Mouse (Mus musculus): ENCODE measurements around the gene Loxl3. TPM values are rescaled to one million over a fixed set of nuclear protein-coding genes. Genes with fewer than 3 reads are reported as not detected.

Gene Loxl3
- polyA plus RNA-seq, 1 experiment from 2014 or later: 5.9 TPM

DNA sequence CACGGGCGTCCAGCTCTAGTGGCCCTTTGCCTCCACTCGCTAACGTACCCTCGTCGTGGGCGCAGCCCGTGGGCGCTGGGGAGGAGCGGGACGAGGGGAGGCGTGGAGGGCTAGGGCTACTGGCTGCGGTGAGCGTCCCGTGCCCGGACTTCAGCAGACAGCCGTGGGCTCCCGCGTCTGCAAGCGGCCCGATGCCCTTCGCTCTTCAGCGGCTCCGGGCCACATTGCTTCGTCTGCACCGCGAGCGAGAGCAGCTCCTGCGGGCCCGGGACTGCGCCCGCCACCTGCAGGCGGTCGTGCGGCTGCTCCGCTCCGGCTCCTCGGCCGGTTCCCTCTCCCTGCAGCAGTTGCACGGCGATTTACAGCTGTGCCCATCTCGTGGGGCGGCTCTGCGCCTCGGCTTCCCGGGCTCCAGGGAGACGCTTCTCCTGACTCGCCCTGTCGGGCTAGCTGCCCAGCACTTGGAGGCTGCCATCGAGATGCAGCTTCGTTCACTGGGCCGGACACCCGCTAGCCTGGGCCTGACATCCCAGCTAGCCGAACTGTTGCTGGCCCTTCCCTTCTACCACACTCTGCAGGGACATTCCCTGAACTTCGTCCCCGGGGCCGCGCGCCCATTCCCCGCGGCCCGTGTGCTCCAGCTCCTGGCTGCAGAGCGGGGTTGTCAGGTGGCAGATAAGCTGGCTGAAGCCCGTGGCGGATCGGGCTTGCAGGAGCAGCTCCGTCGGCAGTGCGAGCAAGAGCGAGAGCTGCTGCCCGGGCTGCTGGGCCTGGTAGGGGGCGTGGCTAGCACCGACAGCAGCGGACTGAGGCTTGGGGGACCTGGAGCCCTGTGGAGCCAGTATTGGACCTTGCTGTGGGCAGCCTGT is 67.9 kb downstream of the Loxl3 start:
- ATAC-seq (ENCODE audit: low FRiP score): peak; percentile 80
- peaks cover 23% of the 10 kb centered on the region for H3K4me1 ChIP-seq (replicated peaks)
- H3K4me3 ChIP-seq: peak overlapping the region; percentile 80
- H3K9ac ChIP-seq: peak overlapping the region; percentile 92
- H3K9me3 ChIP-seq: no peaks in the 10 kb centered on the region
- WGBS: 1% methylated on average over 64 of the region's 74 CpGs
- H3K27ac ChIP-seq: peak overlapping the region; percentile 90
- H3K36me3 ChIP-seq: peaks cover 13% of the 10 kb centered on the region
- peak overlapping the region; percentile 98 for H3K4me2 ChIP-seq
- H3K27me3 ChIP-seq: peaks cover 3% of the 10 kb centered on the region; the same call in 1 of the 2 replicates

MicroRNAs within 50 kb of the gene (microRNA counts, 519-probe panel; counts per million panel counts)
- microRNA mmu-miR-3470a+mmu-miR-3470b: 51.3 counts per million

Small RNA genes within 50 kb of the gene (microRNA-seq; reads per million reads assigned to microRNA genes)
- gene Mir3470a (not detected), gene Mir7040 (not detected)

Other genes starting within 250 kb of the Loxl3 start
- 17.5 and 18.6 TPM in 2 replicates for gene Sema4f, start 94.4 kb upstream of the Loxl3 start, polyA plus RNA-seq (2015; fragmentation: Nextera tagmentation; extraction: Ambion mirVana)
- not detected in 2 replicates for gene M1ap, start 87.3 kb upstream of the Loxl3 start, polyA plus RNA-seq (2015; fragmentation: Nextera tagmentation; extraction: Ambion mirVana)
- 2.8 and 3.6 TPM in 2 replicates for gene Dok1, start 702 bp upstream of the Loxl3 start, polyA plus RNA-seq (2015; fragmentation: Nextera tagmentation; extraction: Ambion mirVana)
- 168 and 178 TPM in 2 replicates for gene Aup1, start 20.3 kb downstream of the Loxl3 start, polyA plus RNA-seq (2015; fragmentation: Nextera tagmentation; extraction: Ambion mirVana)
- gene Htra2, start 21.1 kb downstream of the Loxl3 start, polyA plus RNA-seq (2015; fragmentation: Nextera tagmentation; extraction: Ambion mirVana): 68.6 and 74.6 TPM in 2 replicates
- gene Dqx1, start 23.7 kb downstream of the Loxl3 start, polyA plus RNA-seq (2015; fragmentation: Nextera tagmentation; extraction: Ambion mirVana): 0.81 and 0.91 TPM in 2 replicates
- gene Tlx2, start 36.1 kb downstream of the Loxl3 start, polyA plus RNA-seq (2015; fragmentation: Nextera tagmentation; extraction: Ambion mirVana): 1.6 and 2.8 TPM in 2 replicates
- 45.6 and 47.1 TPM in 2 replicates for gene Pcgf1, start 43.7 kb downstream of the Loxl3 start, polyA plus RNA-seq (2015; fragmentation: Nextera tagmentation; extraction: Ambion mirVana)
- 0.41 TPM in 1 of 2 replicates, not detected in the other for gene Lbx2, start 52.2 kb downstream of the Loxl3 start, polyA plus RNA-seq (2015; fragmentation: Nextera tagmentation; extraction: Ambion mirVana)
- gene Ccdc142, start 67.4 kb downstream of the Loxl3 start, polyA plus RNA-seq (2015; fragmentation: Nextera tagmentation; extraction: Ambion mirVana): 3.0 and 5.9 TPM in 2 replicates
- gene Gm42688, start 67.4 kb downstream of the Loxl3 start, polyA plus RNA-seq (2015; fragmentation: Nextera tagmentation; extraction: Ambion mirVana): 4.0 and 4.4 TPM in 2 replicates
- 123 TPM in 2 replicates for gene Mrpl53, start 74.9 kb downstream of the Loxl3 start, polyA plus RNA-seq (2015; fragmentation: Nextera tagmentation; extraction: Ambion mirVana)
- 21.5 and 25.7 TPM in 2 replicates for gene Mogs, start 81.3 kb downstream of the Loxl3 start, polyA plus RNA-seq (2015; fragmentation: Nextera tagmentation; extraction: Ambion mirVana)
- 216 and 227 TPM in 2 replicates for gene Wbp1, start 87.4 kb downstream of the Loxl3 start, polyA plus RNA-seq (2015; fragmentation: Nextera tagmentation; extraction: Ambion mirVana)
- gene Ino80b, start 91.3 kb downstream of the Loxl3 start, polyA plus RNA-seq (2015; fragmentation: Nextera tagmentation; extraction: Ambion mirVana): 13.4 and 14.1 TPM in 2 replicates
- gene Rtkn, start 101.3 kb downstream of the Loxl3 start, polyA plus RNA-seq (2015; fragmentation: Nextera tagmentation; extraction: Ambion mirVana): 15.9 and 16.6 TPM in 2 replicates
- 15.2 and 15.5 TPM in 2 replicates for gene Wdr54, start 122.2 kb downstream of the Loxl3 start, polyA plus RNA-seq (2015; fragmentation: Nextera tagmentation; extraction: Ambion mirVana)
- gene 1700003E16Rik, start 122.2 kb downstream of the Loxl3 start, polyA plus RNA-seq (2015; fragmentation: Nextera tagmentation; extraction: Ambion mirVana): 4.3 and 6.0 TPM in 2 replicates
- gene Dctn1, start 131.7 kb downstream of the Loxl3 start, polyA plus RNA-seq (2015; fragmentation: Nextera tagmentation; extraction: Ambion mirVana): 142 and 147 TPM in 2 replicates
- 2.3 and 5.4 TPM in 2 replicates for gene Slc4a5, start 185.7 kb downstream of the Loxl3 start, polyA plus RNA-seq (2015; fragmentation: Nextera tagmentation; extraction: Ambion mirVana)

Data from hindbrain, embryonic 13.5 days (tissue).